Mouse (Mus musculus): ENCODE data around the gene Cd55. TPM values are rescaled to one million over a fixed set of nuclear protein-coding genes. Genes with fewer than 3 reads are reported as not detected.
"Not testable (repeated sequence)": the region's sequence is repeated elsewhere in the genome, so short reads cannot be mapped to it uniquely, and the experiment has no call there.

Cd55 gene
- polyA plus RNA-seq, 1 experiment = 36.8 TPM

DNA sequence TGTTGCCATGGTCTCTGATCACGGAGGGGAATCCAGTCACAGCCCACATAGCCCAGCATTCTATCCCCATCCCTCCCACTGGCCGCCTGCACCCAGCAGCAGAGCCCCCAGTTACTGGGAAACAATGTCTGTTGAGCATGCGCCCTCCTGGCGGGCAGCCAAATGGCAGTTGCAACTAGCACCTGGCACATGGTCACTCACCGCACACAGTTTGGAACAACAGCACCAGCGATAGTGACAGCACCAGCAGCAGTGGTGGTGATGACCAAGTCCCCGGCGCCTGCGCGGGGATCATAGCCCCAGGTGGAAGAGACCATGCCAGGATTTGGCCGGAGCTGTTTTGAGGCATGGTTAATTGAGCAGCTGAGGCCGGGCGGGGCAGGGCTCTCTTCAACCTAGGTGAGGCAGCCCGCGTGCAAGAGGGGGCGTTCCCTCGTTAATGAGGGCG lies 39.9 kb downstream of the Cd55 start, which contains the start of gene Cd55b:
Gene Cd55b (minus strand): TSS at position 346 of the 448 bp plus-strand sequence.
- no peak for TF ChIP-seq POLR2A (IDR thresholded peaks at IDR 0.05; ENCODE audit: low read depth, low read length)
- TF ChIP-seq CTCF (IDR thresholded peaks at IDR 0.05; ENCODE audit: extremely low read depth, insufficient read length, insufficient replicate concordance, low read depth, low read length) = no peak

DNA sequence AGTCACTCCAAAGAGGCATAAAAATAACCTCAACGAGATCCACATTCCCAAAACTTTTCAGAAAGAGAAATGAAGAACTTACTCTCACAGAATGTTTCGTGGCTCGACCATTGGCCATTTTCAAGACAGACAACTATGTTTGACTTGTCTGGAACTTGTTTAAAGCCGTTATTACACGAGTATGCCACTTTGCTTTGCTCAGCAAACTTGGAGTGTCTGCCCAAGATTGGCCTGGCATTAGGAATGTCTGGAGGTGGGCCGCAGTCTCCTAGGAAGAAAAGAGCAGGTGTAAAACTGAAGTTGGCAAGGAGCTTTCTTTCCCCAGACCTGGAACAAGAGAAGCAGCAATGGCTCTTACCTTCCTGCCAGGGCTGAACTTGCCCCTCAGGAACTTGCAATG lies 40.5 kb downstream of the Cd55 start:
- WGBS = no CpG with 5 or more reads among the region's 6 CpGs
- not testable (repeated sequence) for H3K36me3 ChIP-seq (ENCODE audit: control insufficient read depth, insufficient read depth, low read length)

More for the DNA sequence above, 39.9 kb downstream of the Cd55 start, which contains the start of gene Cd55b:
- Histone ChIP-seq H3K4me1 (ENCODE audit: control insufficient read depth, insufficient read depth, insufficient read length, low read length) (peaks cover 8% of the 10 kb centered on the region), H3K27me3 (ENCODE audit: control insufficient read depth, insufficient read depth, low read length) (no peaks in the 10 kb centered on the region), H3K27ac (ENCODE audit: insufficient read depth, low read depth, low read length) (no peak within 1 kb of the TSS), H3K4me3 (ENCODE audit: low read depth, low read length) (peak within 1 kb of the TSS; percentile 44), H3K36me3 (ENCODE audit: control insufficient read depth, insufficient read depth, low read length) (no peaks in the 10 kb centered on the region)
- WGBS = 34% methylated on average over 18 of the region's 18 CpGs

DNA sequence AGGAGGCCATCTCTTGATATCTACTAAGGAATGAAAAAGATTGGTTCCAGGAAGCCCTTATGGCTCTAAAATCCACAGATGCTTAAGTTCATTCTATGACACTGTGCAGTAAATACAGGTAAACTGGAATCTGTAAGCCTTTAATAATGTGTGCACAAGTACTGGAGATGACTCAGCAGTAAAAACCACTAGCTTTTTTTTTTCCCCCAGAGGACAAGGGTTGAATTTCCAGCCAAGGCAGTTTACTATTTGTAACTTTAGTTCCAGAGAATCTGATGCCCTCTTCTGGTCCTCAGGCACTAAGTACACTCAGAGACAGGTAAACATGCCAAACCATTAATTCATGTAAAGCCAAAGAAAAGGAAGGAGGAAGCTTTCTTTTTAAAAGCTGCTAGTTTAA lies 65.4 kb downstream of the Cd55 start:
- not testable (repeated sequence) for H3K4me1 ChIP-seq (ENCODE audit: control insufficient read depth, insufficient read depth, insufficient read length, low read length); H3K36me3 ChIP-seq (ENCODE audit: control insufficient read depth, insufficient read depth, low read length); H3K27ac ChIP-seq (ENCODE audit: insufficient read depth, low read depth, low read length); H3K4me3 ChIP-seq (ENCODE audit: low read depth, low read length); H3K27me3 ChIP-seq (ENCODE audit: control insufficient read depth, insufficient read depth, low read length)

More for the DNA sequence above, 40.5 kb downstream of the Cd55 start:
- H3K27me3 ChIP-seq (ENCODE audit: control insufficient read depth, insufficient read depth, low read length); H3K4me3 ChIP-seq (ENCODE audit: low read depth, low read length); H3K27ac ChIP-seq (ENCODE audit: insufficient read depth, low read depth, low read length); H3K4me1 ChIP-seq (ENCODE audit: control insufficient read depth, insufficient read depth, insufficient read length, low read length): not testable (repeated sequence)

Other genes with a start within 250 kb of the Cd55 start
- 0.28 TPM in 1 of 2 replicates, not detected in the other for gene Cd55b, start 39.7 kb downstream of the Cd55 start, polyA plus RNA-seq (2012; rRNA removed)
- gene Zp3r, start 166.9 kb upstream of the Cd55 start, polyA plus RNA-seq (2012; rRNA removed) = not detected in 2 replicates
- gene C4bp, start 198.9 kb upstream of the Cd55 start, polyA plus RNA-seq (2012; rRNA removed) = 0.22 and 1.1 TPM in 2 replicates

Measured in small intestine, adult 2 months (tissue).